Mouse (Mus musculus) embryonic fibroblast, embryonic 13.5 days (primary cell): ENCODE measurements around the gene Cabp4.

Experiments used
- CTCF ChIP-seq: IDR thresholded peaks from 2 replicates; pipeline ENCODE4 v1.5.1; 2011; ENCODE audit warnings: mild to moderate bottlenecking, control low read depth, low read length, moderate library complexity, borderline replicate concordance; ENCODE audit not compliant: insufficient read depth
- POLR2A ChIP-seq: IDR thresholded peaks from 2 replicates; pipeline ENCODE4 v1.6.1; 2011; ENCODE audit warnings: low read depth, mild to moderate bottlenecking, control low read depth, low read length, moderate library complexity

- TF ChIP-seq POLR2A (no peak), CTCF (no peak)
These were observed 5.5 kb upstream of the Cabp4 start for GRCm38 (mm10) chr19:4149283-4149682.
